Mouse (Mus musculus) intestine, embryonic 14.5 days (tissue): Measurements from ENCODE around the gene Mylk4. TPM values are rescaled to one million over a fixed set of nuclear protein-coding genes. Genes with fewer than 3 reads are reported as not detected.

Experiments used
- ATAC-seq: fragments of 200-750 bp; cut with Nextera tagmentation; replicated peaks from 2 replicates; pipeline ENCODE4 v1.8.0; 2017; ENCODE audit warnings: low read depth, moderate number of reproducible peaks, moderate TSS enrichment, moderate library complexity; ENCODE audit not compliant: low FRiP score, low TSS enrichment
- DNase-seq: peaks from one replicate; pipeline ENCODE4 v3.0.0-alpha.2; 2018; ENCODE audit warnings: low spot score
- H3K27ac ChIP-seq: fragments of 300-500 bp; sonication (generic); 2 replicates; pipeline ENCODE4 v1.5.1; 2014; ENCODE audit warnings: low read depth, mild to moderate bottlenecking, control low read depth
- H3K27me3 ChIP-seq: fragments of 300-500 bp; sonication (generic); replicated peaks from 2 replicates; pipeline ENCODE4 v1.6.1; 2014; ENCODE audit warnings: low read length, control low read depth; ENCODE audit not compliant: control insufficient read depth, insufficient read depth
- H3K36me3 ChIP-seq: fragments of 300-500 bp; sonication (generic); 2 replicates; pipeline ENCODE4 v1.6.1; 2014; ENCODE audit warnings: low read length, control low read depth; ENCODE audit not compliant: control insufficient read depth, insufficient read depth
- H3K4me1 ChIP-seq: fragments of 300-500 bp; sonication (generic); replicated peaks from 2 replicates; pipeline ENCODE4 v1.6.1; 2014; ENCODE audit warnings: low read length, control low read depth, mixed read lengths; ENCODE audit not compliant: control insufficient read depth, insufficient read depth
- H3K4me2 ChIP-seq: fragments of 300-500 bp; sonication (generic); 2 replicates; pipeline ENCODE4 v1.6.1; 2014; ENCODE audit warnings: low read length
- H3K4me3 ChIP-seq: fragments of 300-500 bp; sonication (generic); 2 replicates; pipeline ENCODE4 v1.5.1; 2014; ENCODE audit warnings: low read depth, low read length, control low read depth, mixed read lengths
- H3K9ac ChIP-seq: fragments of 300-500 bp; sonication (generic); 2 replicates; pipeline ENCODE4 v1.6.1; 2014; ENCODE audit warnings: mild to moderate bottlenecking, low read length
- H3K9me3 ChIP-seq: fragments of 300-500 bp; sonication (generic); 2 replicates; pipeline ENCODE4 v1.6.1; 2016; ENCODE audit warnings: low read length, control low read depth; ENCODE audit not compliant: control insufficient read depth
- WGBS: fragments of 180-500 bp; shearing (Covaris S2); extraction: QIAGEN DNeasy Blood & Tissue Kit; methylation state at CpG from one replicate; pipeline ENCODE4 v1.1.7; 2014; 5-methylcytosine and 5-hydroxymethylcytosine counted together
- polyA plus RNA-seq: library from polyadenylated mRNA; unstranded; fragments of >200 nt; fragmentation: Nextera tagmentation; extraction: Ambion mirVana; gene quantifications from 2 replicates; pipeline ENCODE4 v1.2.1, GENCODE M21; 2014

Mylk4 gene
- polyA plus RNA-seq, 1 experiment from 2014 or later = not detected

- ATAC-seq = no peak
- 70% methylated on average over 4 of the region's 4 CpGs for WGBS
- H3K4me2 ChIP-seq = no peak overlapping the region
- no peaks in the 10 kb centered on the region for H3K36me3 ChIP-seq
- H3K27me3 ChIP-seq = no peaks in the 10 kb centered on the region
- H3K9me3 ChIP-seq = no peaks in the 10 kb centered on the region
- H3K4me3 ChIP-seq = no peak overlapping the region
- no peak overlapping the region for H3K9ac ChIP-seq
- no peaks in the 10 kb centered on the region for H3K4me1 ChIP-seq
- no peak for DNase-seq
- no peak overlapping the region for H3K27ac ChIP-seq
Measured at GRCm38 (mm10) chr13:32667386-32667785, 116.4 kb downstream of the Mylk4 start.

- no peaks in the 10 kb centered on the region for H3K27me3 ChIP-seq
- H3K4me2 ChIP-seq = no peak overlapping the region
- ATAC-seq (no peak), DNase-seq (no peak)
- H3K4me3 ChIP-seq = no peak overlapping the region
- 71% methylated on average over 3 of the region's 3 CpGs for WGBS
- H3K27ac ChIP-seq = no peak overlapping the region
- H3K4me1 ChIP-seq = no peaks in the 10 kb centered on the region
- no peaks in the 10 kb centered on the region for H3K36me3 ChIP-seq
- no peaks in the 10 kb centered on the region for H3K9me3 ChIP-seq
- no peak overlapping the region for H3K9ac ChIP-seq
Measured at GRCm38 (mm10) chr13:32662041-32662440, 121.7 kb downstream of the Mylk4 start.

GRCm38 (mm10) chr13:32660294-32660693 lies 123.5 kb downstream of the Mylk4 start:
- Histone ChIP-seq H3K9ac (no peak overlapping the region), H3K36me3 (no peaks in the 10 kb centered on the region), H3K9me3 (no peaks in the 10 kb centered on the region), H3K4me2 (no peak overlapping the region), H3K27ac (no peak overlapping the region), H3K27me3 (no peaks in the 10 kb centered on the region), H3K4me1 (no peaks in the 10 kb centered on the region), H3K4me3 (no peak overlapping the region)
- DNase-seq = no peak
- WGBS = 60% methylated on average over 4 of the region's 4 CpGs
- no peak for ATAC-seq

- WGBS = 90% methylated on average over 5 of the region's 5 CpGs
- Histone ChIP-seq H3K4me2 (no peak overlapping the region), H3K36me3 (no peaks in the 10 kb centered on the region), H3K9ac (no peak overlapping the region), H3K4me1 (no peaks in the 10 kb centered on the region), H3K27me3 (no peaks in the 10 kb centered on the region), H3K9me3 (no peaks in the 10 kb centered on the region), H3K4me3 (no peak overlapping the region), H3K27ac (no peak overlapping the region)
- DNase-seq (no peak), ATAC-seq (no peak)
Measured at GRCm38 (mm10) chr13:32659271-32659670, 124.5 kb downstream of the Mylk4 start.

- DNase-seq (no peak), ATAC-seq (no peak)
- H3K4me3 ChIP-seq = no peak overlapping the region
- no peaks in the 10 kb centered on the region for H3K27me3 ChIP-seq
- no peak overlapping the region for H3K4me2 ChIP-seq
- H3K27ac ChIP-seq = no peak overlapping the region
- no peaks in the 10 kb centered on the region for H3K36me3 ChIP-seq
- WGBS = 81% methylated on average over 2 of the region's 2 CpGs
- H3K4me1 ChIP-seq = no peaks in the 10 kb centered on the region
- H3K9ac ChIP-seq = no peak overlapping the region
- H3K9me3 ChIP-seq = no peaks in the 10 kb centered on the region
Measured at GRCm38 (mm10) chr13:32657583-32657982, 126.2 kb downstream of the Mylk4 start.

Other genes with a start within 250 kb of the Mylk4 start
- 16.7 and 20.7 TPM in 2 replicates for gene Wrnip1, start 18.1 kb upstream of the Mylk4 start, polyA plus RNA-seq
- gene D930007J09Rik, start 18.9 kb upstream of the Mylk4 start, polyA plus RNA-seq = not detected in 2 replicates
- 62.5 and 81.2 TPM in 2 replicates for gene Serpinb1a, start 67.2 kb upstream of the Mylk4 start, polyA plus RNA-seq
- not detected in 2 replicates for gene Serpinb1c, start 114.3 kb upstream of the Mylk4 start, polyA plus RNA-seq
- gene Serpinb6b, start 181.3 kb upstream of the Mylk4 start, polyA plus RNA-seq = 3.9 and 4.6 TPM in 2 replicates
- 10.8 and 12.5 TPM in 2 replicates for gene Serpinb9, start 219.3 kb upstream of the Mylk4 start, polyA plus RNA-seq
- 0.12 and 0.17 TPM in 2 replicates for gene Serpinb9b, start 243.5 kb upstream of the Mylk4 start, polyA plus RNA-seq